Mouse (Mus musculus): ENCODE data around the gene Gpr34.

- no peak for TF ChIP-seq CTCF (IDR thresholded peaks at IDR 0.05; ENCODE audit: borderline replicate concordance, extremely low read depth, insufficient read depth, insufficient read length)
- no peak for TF ChIP-seq POLR2A (IDR thresholded peaks at IDR 0.05; ENCODE audit: borderline replicate concordance, extremely low read depth, insufficient read depth, insufficient read length, poor library complexity, severe bottlenecking)
These were observed 37.0 kb downstream of the Gpr34 start for GRCm38 (mm10) chrX:13668867-13669266.

All from brain, embryonic 14.5 days (tissue).